Mouse (Mus musculus) erythroblast, adult 5-6 weeks (primary cell): ENCODE data around the gene Pex14. TPM values are rescaled to one million over a fixed set of nuclear protein-coding genes. Genes with fewer than 3 reads are reported as not detected.

ENCODE experiments used
- ATAC-seq: replicated peaks from 2 replicates; pipeline ENCODE4 v1.8.0; 2016; ENCODE audit warnings: moderate number of reproducible peaks, mild to moderate bottlenecking, moderate TSS enrichment, inconsistent platforms; ENCODE audit not compliant: poor library complexity, low FRiP score, severe bottlenecking
- total RNA-seq, 2 experiments: library from RNA; stranded (forward) in 1 of 2; stranded (reverse) in 1 of 2; fragments of 150-400 nt in 1 of 2; fragments of 200-764, 138-1000 nt in 1 of 2; gene quantifications; 2 replicates each; pipeline versions ENCODE4 v1.2.3 to v1.2.4; 2015 to 2017; ENCODE audit warnings: low replicate concordance in 2 of 2

Gene Pex14
- total RNA-seq, 2 experiments from 2014 or later = 1.9 to 3.2 TPM

- no peak for ATAC-seq
Observed at GRCm38 (mm10) chr4:149002441-149003093, 97.1 kb downstream of the Pex14 start.

DNA sequence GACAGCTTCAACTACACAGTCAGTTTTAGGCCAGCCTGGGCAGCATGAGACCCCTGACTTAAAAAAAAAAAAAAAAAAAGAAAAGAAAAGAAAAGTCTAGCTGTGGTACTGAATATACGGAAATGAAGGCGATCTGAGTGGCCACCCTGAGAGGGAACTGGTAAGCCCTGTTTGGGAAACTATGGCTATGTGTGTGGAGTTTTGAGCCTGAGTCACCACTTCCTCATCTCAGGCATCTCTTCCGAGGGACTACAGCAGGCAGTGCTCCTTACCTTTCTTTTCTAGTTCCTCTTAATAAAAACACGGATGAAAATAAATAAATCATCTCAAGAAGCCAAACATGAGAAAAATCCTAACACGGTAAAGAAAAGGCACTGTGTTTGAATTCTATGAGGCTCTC is 98.2 kb downstream of the Pex14 start:
- ATAC-seq = no peak

DNA sequence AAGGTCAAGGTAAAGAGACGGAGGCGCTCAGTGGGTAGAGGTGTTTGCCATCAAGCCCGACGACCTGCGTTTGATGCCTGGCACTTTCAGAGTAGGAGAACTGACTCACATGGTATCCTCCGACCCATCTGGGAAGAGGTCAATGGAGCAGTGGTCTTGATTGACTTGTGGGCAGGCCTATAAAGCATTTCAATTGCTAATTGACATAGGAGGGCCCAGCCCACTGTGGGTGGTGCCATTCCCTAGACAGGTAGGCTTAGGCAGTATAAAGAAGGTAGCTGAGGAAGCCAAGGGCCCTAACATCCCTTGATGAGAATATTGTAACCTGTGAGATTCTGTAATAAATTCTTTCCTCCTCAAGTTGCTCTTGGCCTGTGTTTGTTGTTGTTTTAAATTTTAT is 98.9 kb downstream of the Pex14 start:
- no peak for ATAC-seq

GRCm38 (mm10) chr4:148993948-148994347 is 105.7 kb downstream of the Pex14 start:
- ATAC-seq = no peak

GRCm38 (mm10) chr4:148990038-148990437 is 109.6 kb downstream of the Pex14 start:
- ATAC-seq = no peak

DNA sequence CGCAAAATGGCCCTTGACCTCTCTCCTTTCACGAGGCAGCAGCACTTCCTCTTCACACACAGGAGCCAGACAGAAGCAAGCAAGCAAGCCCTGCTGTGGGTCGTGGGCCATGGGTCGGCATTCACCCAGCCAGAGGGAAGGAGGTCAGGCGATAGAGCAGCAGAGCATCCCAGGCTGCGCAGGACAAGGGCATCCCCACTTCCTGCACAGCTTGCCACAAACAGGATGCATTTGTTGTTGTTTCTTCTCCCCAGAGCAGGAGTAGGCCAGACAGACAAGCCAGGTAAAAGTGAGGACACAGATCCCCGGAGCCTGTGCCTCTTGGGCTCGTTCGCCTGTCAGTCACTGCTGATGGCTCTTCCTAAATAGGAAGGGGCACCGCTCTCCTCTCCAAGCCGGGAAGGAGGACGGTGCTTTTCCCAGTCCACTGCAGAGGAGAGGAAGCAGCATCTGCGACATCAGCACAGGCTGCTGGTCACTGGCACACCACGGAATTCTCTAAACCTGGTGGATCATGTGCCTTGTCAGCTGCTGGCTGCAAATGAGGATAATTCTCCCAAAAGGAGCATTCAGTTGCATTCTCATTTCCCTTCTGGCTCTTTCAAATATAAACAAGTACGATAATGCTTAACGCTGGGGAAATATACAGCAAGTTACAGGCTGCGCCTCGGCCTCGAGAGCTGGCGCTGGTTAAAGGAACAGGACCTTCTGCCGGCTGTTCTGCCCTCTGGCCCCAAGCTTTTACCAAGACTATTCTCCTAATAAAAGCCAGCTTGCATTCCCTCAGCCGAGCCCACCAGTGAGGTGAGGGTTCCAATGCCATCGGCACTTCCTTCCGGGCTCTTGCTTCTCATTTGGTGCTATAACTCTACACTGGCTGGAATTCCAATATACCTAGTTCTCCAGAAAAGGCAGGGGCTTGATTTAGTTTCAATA is 113.9 kb downstream of the Pex14 start:
- no peak for ATAC-seq

- ATAC-seq = 0 out of 2 replicates have a peak, but pooled peaks have one; percentile 39
Observed at GRCm38 (mm10) chr4:148984701-148985540, 114.8 kb downstream of the Pex14 start.

- ATAC-seq = no peak
Observed at GRCm38 (mm10) chr4:148982274-148982673, 117.4 kb downstream of the Pex14 start.

GRCm38 (mm10) chr4:148979837-148980236 is 119.8 kb downstream of the Pex14 start:
- no peak for ATAC-seq

DNA sequence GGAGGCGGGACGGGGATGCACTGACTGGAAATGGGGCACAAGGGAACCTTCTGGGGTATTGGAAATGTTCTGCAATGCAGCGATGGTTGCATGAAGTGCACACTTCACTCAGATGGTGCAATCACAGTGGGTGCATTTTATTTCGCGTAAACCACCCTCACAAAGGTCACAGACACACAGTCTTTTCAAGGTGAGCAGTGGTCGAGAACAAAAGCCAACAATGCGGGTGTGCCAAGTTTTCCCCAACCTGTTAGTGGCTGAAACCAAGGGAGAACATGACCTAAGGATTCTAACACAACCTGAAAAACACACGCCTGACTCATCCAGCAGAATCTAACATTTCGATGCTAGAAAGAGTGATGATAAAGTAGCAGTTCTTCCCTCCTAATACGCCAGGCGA is 120.8 kb downstream of the Pex14 start:
- ATAC-seq = no peak

DNA sequence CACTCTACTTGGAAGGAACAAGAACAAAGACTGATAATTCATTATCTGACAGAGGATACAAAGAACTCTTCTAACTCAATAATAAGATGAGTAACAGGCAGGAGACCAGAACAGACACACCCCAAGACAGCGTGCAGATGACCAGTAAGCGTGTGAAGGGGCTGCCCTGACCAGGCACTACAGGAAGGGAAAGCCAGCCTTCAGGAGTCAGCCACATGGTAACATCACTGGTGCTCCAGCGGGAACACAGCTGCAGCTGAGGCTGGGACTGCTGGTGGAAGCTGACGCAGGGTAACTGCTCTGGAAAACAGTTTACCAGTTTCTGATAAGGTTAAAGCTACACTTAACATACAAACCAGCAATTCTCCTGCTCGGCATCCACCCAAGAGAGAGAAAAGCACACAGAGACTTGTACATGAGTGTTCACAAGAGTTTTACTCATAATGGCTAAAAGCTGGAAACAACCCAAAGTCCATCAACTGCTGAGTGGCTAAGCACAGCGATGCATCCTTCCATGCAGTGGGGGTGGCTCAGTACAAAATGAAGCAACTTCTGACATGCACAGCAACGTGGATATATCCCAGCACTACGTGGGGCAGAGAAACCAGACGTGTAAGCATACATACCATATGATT is 121.3 kb downstream of the Pex14 start:
- no peak for ATAC-seq

- no peak for ATAC-seq
Observed at GRCm38 (mm10) chr4:148974833-148975232, 124.8 kb downstream of the Pex14 start.

DNA sequence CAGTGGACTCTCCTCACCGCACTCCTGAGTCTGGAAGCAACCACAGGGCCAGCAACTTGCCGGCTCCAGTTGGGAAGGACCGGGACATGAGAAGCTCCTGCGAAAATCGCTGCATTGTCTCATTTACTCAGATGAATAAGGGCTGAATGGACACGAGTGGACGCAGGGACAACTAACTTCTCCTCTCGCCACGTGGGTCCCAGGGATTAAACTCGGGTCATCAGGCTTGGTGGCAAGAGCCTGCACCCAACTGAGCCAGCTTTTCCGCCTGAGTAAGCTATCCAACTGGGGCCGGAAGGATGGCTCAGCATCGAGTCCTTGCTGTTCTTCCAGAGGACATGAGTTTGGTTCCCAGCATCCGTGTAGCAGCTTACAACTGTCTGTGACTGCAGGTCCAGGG is 126.3 kb downstream of the Pex14 start:
- no peak for ATAC-seq

GRCm38 (mm10) chr4:148972707-148973106 is 127.0 kb downstream of the Pex14 start:
- ATAC-seq = no peak

GRCm38 (mm10) chr4:148971613-148972242 is 127.9 kb downstream of the Pex14 start:
- no peak for ATAC-seq

GRCm38 (mm10) chr4:148970742-148971141 is 128.9 kb downstream of the Pex14 start:
- no peak for ATAC-seq

DNA sequence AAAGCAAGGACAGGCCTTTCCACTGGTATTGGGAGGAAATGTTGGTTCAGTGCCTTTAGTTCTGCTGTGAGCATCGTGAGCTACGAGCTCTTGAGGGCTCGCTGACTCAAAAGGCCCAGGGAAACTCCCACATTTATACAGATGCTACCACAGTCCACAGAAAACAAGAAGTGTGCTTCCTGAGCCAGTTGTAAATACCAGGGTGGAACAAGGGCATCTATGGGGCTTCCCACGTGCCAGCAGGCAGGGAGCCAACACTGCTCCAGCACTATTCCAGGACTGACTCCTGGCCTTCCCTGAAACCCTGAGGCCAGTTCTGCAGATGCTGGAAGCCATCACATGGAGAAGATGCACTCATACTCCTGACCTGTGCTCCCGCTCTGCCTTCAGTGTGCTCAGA is 130.1 kb downstream of the Pex14 start:
- no peak for ATAC-seq

DNA sequence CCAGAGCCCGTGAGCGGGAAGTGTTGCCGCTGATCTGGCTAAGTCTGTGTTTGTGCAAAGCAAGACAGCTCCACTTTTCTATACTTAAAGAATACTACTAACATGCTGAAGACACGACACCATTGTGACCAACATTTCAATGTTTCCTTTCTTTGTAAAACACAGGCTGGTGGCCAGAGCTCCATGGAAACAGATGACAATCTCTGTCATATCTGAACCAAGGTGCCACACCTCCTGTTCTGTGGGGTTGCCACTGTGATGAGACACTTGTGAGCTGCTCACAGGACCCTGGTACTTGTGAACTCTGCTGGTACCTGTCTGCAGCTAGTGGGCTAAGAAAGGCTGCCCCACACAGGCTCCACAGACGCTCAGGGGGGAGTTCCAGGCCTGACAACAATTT is 130.8 kb downstream of the Pex14 start:
- ATAC-seq = no peak

GRCm38 (mm10) chr4:148966132-148966531 is 133.5 kb downstream of the Pex14 start:
- no peak for ATAC-seq
